Mouse (Mus musculus) hindbrain, postnatal 0 days (tissue): ENCODE measurements at regions not wholly inside any gene's neighbourhood (a gene's known extent, or its start where the extent isn't known, plus 50 kb on each side); places are given as distances from the start of the nearest gene placed in this dataset.

Source experiments
- ATAC-seq: fragments of 200-750 bp; cut with Nextera tagmentation; 2 replicates; pipeline ENCODE4 v1.8.0; 2017; ENCODE audit warnings: mild to moderate bottlenecking, moderate TSS enrichment, moderate library complexity
- DNase-seq: peaks from one replicate; pipeline ENCODE4 v3.0.0-alpha.2; 2015; ENCODE audit warnings: low spot score
- H3K27ac ChIP-seq: fragments of 300-500 bp; sonication (generic); 2 replicates; pipeline ENCODE4 v1.5.1; 2014; ENCODE audit warnings: mild to moderate bottlenecking
- H3K27me3 ChIP-seq: fragments of 300-500 bp; sonication (generic); 2 replicates; pipeline ENCODE4 v1.6.1; 2014; ENCODE audit warnings: low read length, mixed read lengths; ENCODE audit not compliant: insufficient read depth
- H3K36me3 ChIP-seq: fragments of 300-500 bp; sonication (generic); 2 replicates; pipeline ENCODE4 v1.6.1; 2014; ENCODE audit warnings: low read length, mixed read lengths; ENCODE audit not compliant: insufficient read depth
- H3K4me1 ChIP-seq: fragments of 300-500 bp; sonication (generic); 2 replicates; pipeline ENCODE4 v1.6.1; 2014; ENCODE audit warnings: antibody characterized with exemption, low read length, mixed read lengths; ENCODE audit not compliant: insufficient read depth
- H3K4me2 ChIP-seq: fragments of 300-500 bp; sonication (generic); 2 replicates; pipeline ENCODE4 v1.6.1; 2014; ENCODE audit warnings: low read depth, mild to moderate bottlenecking, low read length, moderate library complexity, mixed read lengths
- H3K4me3 ChIP-seq: fragments of 300-500 bp; sonication (generic); 2 replicates; pipeline ENCODE4 v1.5.1; 2014; ENCODE audit warnings: low read length
- H3K9ac ChIP-seq: fragments of 300-500 bp; sonication (generic); replicated peaks from 2 replicates; pipeline ENCODE4 v1.6.1; 2014; ENCODE audit warnings: mild to moderate bottlenecking, low read length, moderate library complexity, mixed read lengths
- H3K9me3 ChIP-seq: fragments of 300-500 bp; sonication (generic); 2 replicates; pipeline ENCODE4 v1.6.1; 2016; ENCODE audit warnings: low read length, mixed read lengths
- CTCF ChIP-seq: IDR thresholded peaks from 2 replicates; pipeline ENCODE4 v1.5.1; 2016; ENCODE audit warnings: antibody characterized with exemption, control low read depth, low read depth
- WGBS: fragments of 180-500 bp; shearing (Covaris S2); extraction: QIAGEN DNeasy Blood & Tissue Kit; methylation state at CpG from one replicate; pipeline ENCODE4 v1.1.7; 2014; 5-methylcytosine and 5-hydroxymethylcytosine counted together

DNA sequence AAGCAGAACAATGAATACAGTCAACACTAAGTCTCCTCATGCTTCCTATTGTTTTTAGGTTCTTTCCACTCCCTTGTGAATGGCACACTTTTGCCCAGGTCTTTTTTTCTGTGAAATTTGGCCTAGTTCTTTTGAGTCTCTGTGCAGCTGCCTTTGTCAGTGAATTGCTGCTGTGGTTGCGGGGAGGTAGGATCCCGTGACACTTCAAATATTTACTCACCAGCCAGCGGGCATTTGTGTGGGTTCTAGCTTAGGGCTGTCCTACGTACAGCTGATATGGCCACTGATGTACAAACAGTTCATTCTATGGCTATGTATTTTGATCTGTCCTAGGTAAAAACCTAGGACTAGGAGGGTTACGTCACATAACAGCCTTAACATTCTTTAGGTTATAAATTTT, 112.1 kb downstream of the Ube2e3 start:
- no peak for TF ChIP-seq CTCF
- H3K9ac ChIP-seq = no peak overlapping the region
- 82% methylated on average over 5 of the region's 5 CpGs for WGBS

DNA sequence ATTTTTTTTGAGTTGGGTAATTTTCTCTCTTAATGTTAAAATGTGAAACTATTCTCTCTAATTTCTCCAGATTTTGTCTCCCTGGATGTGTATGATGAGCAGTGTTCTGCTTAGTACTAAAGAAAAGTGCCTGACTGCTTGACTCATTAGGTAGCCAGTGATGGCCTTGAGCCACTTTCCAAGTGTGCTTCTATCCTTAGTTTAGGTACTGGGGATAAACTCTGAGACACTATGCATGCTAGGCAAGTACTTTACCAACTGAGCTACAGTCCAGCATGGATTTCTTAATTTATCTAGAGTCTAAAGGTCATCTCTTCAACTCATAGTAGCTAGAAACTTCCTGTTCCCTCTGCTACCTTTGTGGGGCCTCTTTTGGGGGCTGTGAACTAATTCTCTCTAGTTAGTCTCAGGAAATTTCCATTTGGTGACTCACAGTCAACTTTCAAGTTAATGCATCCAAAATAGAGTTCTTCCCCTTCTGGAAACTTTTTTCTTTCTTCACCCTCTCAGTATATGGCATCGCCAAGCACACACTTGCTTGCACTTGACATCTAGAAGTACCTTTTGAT, 112.8 kb downstream of the Ube2e3 start:
- Histone ChIP-seq H3K9me3 (no peaks in the 10 kb centered on the region), H3K36me3 (no peaks in the 10 kb centered on the region), H3K27me3 (no peaks in the 10 kb centered on the region), H3K4me1 (no peaks in the 10 kb centered on the region), H3K9ac (no peak overlapping the region), H3K4me3 (no peak overlapping the region), H3K4me2 (no peak overlapping the region), H3K27ac (no peak overlapping the region)
- DNase-seq (no peak), ATAC-seq (no peak)
- WGBS = 100% methylated on average over 1 of the region's 1 CpGs
- no peak for TF ChIP-seq CTCF

More for the DNA sequence above, 112.1 kb downstream of the Ube2e3 start:
- ATAC-seq (no peak), DNase-seq (no peak)
- Histone ChIP-seq H3K4me2 (no peak overlapping the region), H3K4me3 (no peak overlapping the region), H3K4me1 (no peaks in the 10 kb centered on the region), H3K36me3 (no peaks in the 10 kb centered on the region), H3K9me3 (no peaks in the 10 kb centered on the region), H3K27ac (no peak overlapping the region), H3K27me3 (no peaks in the 10 kb centered on the region)

DNA sequence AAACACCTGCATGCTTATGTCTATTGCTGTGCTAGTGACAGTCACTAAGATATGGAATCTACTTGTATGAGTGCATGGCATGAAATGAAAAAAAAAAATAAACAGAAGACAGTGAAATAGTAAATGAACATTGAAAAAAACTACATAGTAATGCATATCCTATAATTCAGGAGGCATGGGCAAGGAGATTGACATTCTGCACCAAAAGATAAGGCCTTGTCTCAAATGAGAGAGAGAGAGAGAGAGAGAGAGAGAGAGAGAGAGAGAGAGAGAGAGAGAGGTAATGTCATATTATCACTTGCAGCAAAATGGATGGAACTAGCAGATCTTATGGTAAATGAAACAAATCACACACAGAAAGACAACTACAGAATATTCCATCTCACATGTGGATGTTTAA, 115.4 kb downstream of the Ube2e3 start:
- DNase-seq (no peak), ATAC-seq (no peak)
- H3K27ac ChIP-seq = no peak overlapping the region
- no peaks in the 10 kb centered on the region for H3K4me1 ChIP-seq
- no peaks in the 10 kb centered on the region for H3K27me3 ChIP-seq
- H3K4me2 ChIP-seq = no peak overlapping the region
- TF ChIP-seq CTCF = no peak
- H3K9me3 ChIP-seq = no peaks in the 10 kb centered on the region
- no peaks in the 10 kb centered on the region for H3K36me3 ChIP-seq
- H3K4me3 ChIP-seq = no peak overlapping the region
- no peak overlapping the region for H3K9ac ChIP-seq

DNA sequence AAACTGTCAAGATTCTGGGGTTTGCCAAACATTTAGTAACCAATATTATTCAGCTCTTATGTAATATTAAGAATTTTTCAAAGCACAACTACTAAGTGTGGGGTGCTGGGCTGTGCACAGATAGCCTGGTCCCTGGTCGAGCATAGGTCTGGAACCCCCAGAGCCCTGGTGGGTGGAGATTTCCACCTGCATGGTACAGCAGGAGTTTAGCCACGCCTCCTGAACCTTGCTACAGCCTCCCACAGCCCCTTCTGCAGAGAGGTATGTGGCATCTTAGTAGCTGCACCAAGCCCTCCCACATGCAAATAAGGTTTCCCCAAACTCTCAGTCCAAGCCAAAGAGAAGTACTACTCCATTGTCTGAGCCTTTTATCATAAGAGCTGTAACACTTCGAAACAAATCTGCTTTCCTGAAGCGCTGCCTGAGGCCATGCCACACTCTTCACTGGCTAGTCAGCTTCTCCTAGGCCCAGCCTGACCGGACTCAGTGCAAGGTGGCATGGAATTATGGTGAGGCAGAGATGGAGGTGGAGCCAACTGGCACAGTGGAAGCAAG, 116.1 kb downstream of the Ube2e3 start:
- Histone ChIP-seq H3K36me3 (no peaks in the 10 kb centered on the region), H3K4me2 (no peak overlapping the region), H3K4me1 (no peaks in the 10 kb centered on the region), H3K27me3 (no peaks in the 10 kb centered on the region), H3K27ac (no peak overlapping the region), H3K9me3 (no peaks in the 10 kb centered on the region), H3K9ac (no peak overlapping the region), H3K4me3 (no peak overlapping the region)
- ATAC-seq (no peak), DNase-seq (no peak)
- WGBS = 66% methylated on average over 5 of the region's 5 CpGs
- TF ChIP-seq CTCF = no peak

DNA sequence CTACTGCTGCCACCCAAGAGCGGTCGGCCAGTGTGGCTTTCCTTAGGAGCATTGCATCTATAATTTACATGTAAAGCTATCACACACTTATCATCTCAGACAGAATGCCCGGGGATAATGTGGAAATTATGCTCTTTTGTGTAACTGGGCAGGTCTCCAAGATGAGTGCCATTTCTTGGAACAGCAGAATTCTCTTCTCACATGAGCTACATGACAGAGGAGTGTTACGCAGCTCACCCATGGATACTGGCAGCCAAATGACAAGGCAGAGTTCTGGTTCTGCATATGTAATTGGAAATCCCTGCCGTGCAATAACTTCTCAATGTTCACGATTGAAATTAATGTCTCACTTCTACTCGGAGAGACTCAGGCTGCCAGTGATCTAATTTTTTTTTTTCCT, 119.1 kb downstream of the Ube2e3 start:
- no peak overlapping the region for H3K4me2 ChIP-seq
- no peak for TF ChIP-seq CTCF
- H3K27ac ChIP-seq = no peak overlapping the region
- ATAC-seq (peak; percentile 80), DNase-seq (peak; percentile 81)
- H3K9ac ChIP-seq = no peak overlapping the region
- 32% methylated on average over 7 of the region's 7 CpGs for WGBS
- H3K9me3 ChIP-seq = no peaks in the 10 kb centered on the region
- H3K4me3 ChIP-seq = no peak overlapping the region
- no peaks in the 10 kb centered on the region for H3K27me3 ChIP-seq
- H3K4me1 ChIP-seq = no peaks in the 10 kb centered on the region
- H3K36me3 ChIP-seq = no peaks in the 10 kb centered on the region

DNA sequence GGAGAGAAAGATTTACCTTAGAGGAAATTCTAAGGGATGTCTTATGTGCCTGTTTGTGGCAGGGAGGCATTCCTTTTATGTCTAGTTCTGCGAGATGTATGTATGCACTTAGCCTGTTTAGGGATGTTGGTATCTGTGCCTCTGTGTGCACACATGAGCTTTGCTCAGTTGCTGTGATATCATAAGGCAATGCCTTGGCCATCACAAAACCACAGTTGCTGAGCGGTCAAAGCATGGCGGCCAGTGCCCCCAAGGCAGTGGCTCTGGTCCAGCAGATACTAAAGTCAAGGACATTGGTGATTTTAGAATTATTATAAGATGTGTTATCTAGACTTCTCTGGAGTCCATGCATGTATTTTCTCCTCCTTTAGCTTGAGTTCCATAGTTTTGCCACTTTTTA, 119.5 kb downstream of the Ube2e3 start:
- Histone ChIP-seq H3K9me3 (no peaks in the 10 kb centered on the region), H3K9ac (no peak overlapping the region), H3K4me1 (no peaks in the 10 kb centered on the region), H3K27ac (no peak overlapping the region), H3K4me3 (no peak overlapping the region), H3K4me2 (no peak overlapping the region), H3K36me3 (no peaks in the 10 kb centered on the region), H3K27me3 (no peaks in the 10 kb centered on the region)
- WGBS = 69% methylated on average over 3 of the region's 3 CpGs
- no peak for TF ChIP-seq CTCF
- ATAC-seq (no peak), DNase-seq (no peak)

DNA sequence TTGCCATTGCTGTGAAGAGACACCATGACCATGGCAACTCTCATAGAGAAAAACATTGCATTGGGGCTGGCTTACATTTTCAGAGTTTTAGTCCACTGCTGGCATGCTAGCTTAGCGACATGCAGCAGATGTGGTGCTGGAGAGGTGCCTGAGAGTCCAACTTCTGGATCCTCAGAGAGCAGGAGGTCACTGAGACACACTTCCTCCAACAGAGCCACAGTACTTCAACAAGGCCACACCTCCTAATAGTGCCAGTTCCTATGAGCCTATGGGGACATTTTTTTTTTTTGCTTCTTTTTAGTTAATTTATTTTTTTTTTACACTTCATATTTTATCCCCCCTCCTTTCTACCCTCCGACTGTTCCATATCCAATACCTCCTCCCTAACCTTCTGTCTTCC, 120.3 kb downstream of the Ube2e3 start:
- DNase-seq (no peak), ATAC-seq (no peak)
- Histone ChIP-seq H3K27me3 (no peaks in the 10 kb centered on the region), H3K27ac (no peak overlapping the region), H3K9ac (no peak overlapping the region), H3K4me2 (no peak overlapping the region), H3K4me3 (no peak overlapping the region), H3K4me1 (no peaks in the 10 kb centered on the region), H3K36me3 (no peaks in the 10 kb centered on the region), H3K9me3 (no peaks in the 10 kb centered on the region)
- no peak for TF ChIP-seq CTCF
- WGBS = 86% methylated on average over 2 of the region's 2 CpGs
